Mouse (Mus musculus): ENCODE data around the gene Spag7.

- TF ChIP-seq CTCF (IDR thresholded peaks at IDR 0.05; ENCODE audit: borderline replicate concordance, extremely low read depth, insufficient read depth, insufficient read length) (no peak), POLR2A (IDR thresholded peaks at IDR 0.05; ENCODE audit: borderline replicate concordance, extremely low read depth, insufficient read depth, insufficient read length, poor library complexity, severe bottlenecking) (no peak)
Measured at GRCm38 (mm10) chr11:70658521-70658920, 10.7 kb downstream of the Spag7 start.

Measured in brain, embryonic 14.5 days (tissue).